Comparison of ENCODE assay signal across 10 mouse cellular contexts in genomic region chr2:29473907-29474306, GRCm38 (mm10).
"Had no signal": no experiment of that assay in that cellular context is flagged by ENCODE, and none has a peak within 500 bp of the region (broad histone marks: within the 10 kb centered on the region; RNA-seq: fewer than 3 reads in every experiment).

No protein-coding gene starts in this region.

- ATAC-seq: liver, embryonic 12.5 days; midbrain, embryonic 16.5 days had no signal

- H3K36me3 ChIP-seq: limb, embryonic 10.5 days; liver, embryonic 12.5 days; stomach, embryonic 15.5 days had no signal

- H3K4me1 ChIP-seq: limb, embryonic 10.5 days; liver, embryonic 12.5 days; stomach, embryonic 15.5 days had no signal

- H3K4me3 ChIP-seq: left cerebral cortex, adult 2 months; limb, embryonic 10.5 days; liver, embryonic 12.5 days; midbrain, embryonic 12.5 days; stomach, embryonic 15.5 days had no signal

- DNase-seq: kidney, adult 8-10 months; kidney, postnatal 25 days; right cerebral cortex, postnatal 14 days; thymus, postnatal 36 days had no signal

- H3K27me3 ChIP-seq: liver, embryonic 12.5 days; midbrain, embryonic 12.5 days; stomach, embryonic 15.5 days had no signal

- H3K9ac ChIP-seq: liver, embryonic 12.5 days; midbrain, embryonic 12.5 days; stomach, embryonic 15.5 days had no signal

- H3K27ac ChIP-seq: left cerebral cortex, adult 2 months; limb, embryonic 10.5 days; liver, embryonic 12.5 days; midbrain, embryonic 12.5 days; stomach, embryonic 15.5 days had no signal

- H3K9me3 ChIP-seq: limb, embryonic 10.5 days; liver, embryonic 12.5 days; midbrain, embryonic 12.5 days; stomach, embryonic 15.5 days had no signal

- H3K4me2 ChIP-seq: liver, embryonic 12.5 days; midbrain, embryonic 12.5 days; stomach, embryonic 15.5 days had no signal
